Mouse (Mus musculus): ENCODE results near the gene Klk1b11. TPM values are rescaled to one million over a fixed set of nuclear protein-coding genes. Genes with fewer than 3 reads are reported as not detected.
"Not testable (repeated sequence)": the region's sequence is repeated elsewhere in the genome, so short reads cannot be mapped to it uniquely, and the experiment has no call there.

Klk1b11 gene
- not detected in 2 replicates for polyA plus RNA-seq (2012; rRNA removed)

DNA sequence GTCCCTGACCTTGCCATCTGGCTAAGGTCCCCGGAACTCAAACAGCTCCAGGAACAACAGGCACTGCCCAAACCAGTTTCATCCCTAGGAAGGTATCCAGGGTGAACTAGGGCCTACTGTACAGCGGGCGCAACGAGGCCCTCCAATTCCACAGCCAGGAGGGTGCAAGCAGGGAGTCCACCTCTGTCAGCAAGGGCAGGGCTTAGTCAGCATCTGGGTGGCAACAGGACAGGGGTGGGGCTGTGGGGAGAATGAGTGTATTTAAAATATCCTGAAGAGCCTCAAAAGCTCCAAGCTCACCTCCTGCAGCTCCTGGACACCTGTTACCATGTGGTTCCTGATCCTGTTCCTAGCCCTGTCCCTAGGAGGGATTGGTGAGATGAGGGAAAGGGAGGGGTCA lies at the start of gene Klk1b11:
Klk1b11 (plus strand) TSS at position 301 of the 400 bp plus-strand sequence.
- DNase-seq (ENCODE audit: low read depth) = not testable (repeated sequence)

DNA sequence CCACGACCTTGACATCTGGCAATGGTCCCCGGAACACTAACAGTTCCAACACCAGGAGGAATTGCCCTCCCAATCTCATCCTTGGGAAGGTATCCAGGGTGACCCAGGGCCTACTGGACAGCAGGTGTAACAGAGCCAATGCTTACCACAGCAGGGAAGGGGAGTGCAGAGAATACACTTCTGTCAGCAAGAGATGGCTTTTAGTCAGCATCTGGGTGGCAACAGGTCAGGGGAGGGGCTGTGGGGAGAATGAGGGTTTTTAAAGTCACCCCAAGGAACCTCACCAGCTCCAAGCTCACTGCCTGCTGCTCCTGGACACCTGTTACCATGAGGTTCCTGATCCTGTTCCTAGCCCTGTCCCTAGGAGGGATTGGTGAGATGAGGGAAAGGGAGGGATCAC lies 45.3 kb upstream of the Klk1b11 start, which contains the start of gene Klk1b8:
Klk1b8 (plus strand) TSS at position 301 of the 400 bp plus-strand sequence.
- TF ChIP-seq CTCF (IDR thresholded peaks at IDR 0.05; ENCODE audit: borderline replicate concordance, extremely low read depth, insufficient read depth, insufficient read length) (no peak), POLR2A (IDR thresholded peaks at IDR 0.05; ENCODE audit: borderline replicate concordance, extremely low read depth, insufficient read depth, insufficient read length, poor library complexity, severe bottlenecking) (no peak)
- no peak for DNase-seq (ENCODE audit: low read depth)

DNA sequence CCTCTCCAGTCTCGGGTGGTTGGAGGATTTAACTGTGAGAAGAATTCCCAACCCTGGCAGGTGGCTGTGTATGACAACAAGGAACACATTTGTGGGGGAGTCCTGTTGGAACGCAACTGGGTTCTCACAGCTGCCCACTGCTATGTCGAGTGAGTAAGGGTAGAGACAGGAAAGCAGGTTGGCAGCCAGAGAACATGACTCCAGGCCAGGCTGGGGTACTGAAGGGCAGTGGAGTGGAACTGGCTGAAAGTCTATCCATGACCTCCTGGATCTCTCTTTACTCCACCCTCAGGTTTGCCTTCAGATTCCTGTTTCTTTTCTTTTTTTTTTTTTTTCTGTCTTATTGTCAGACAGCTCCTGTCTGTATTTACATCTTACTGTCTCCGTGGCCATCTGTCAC lies 43.0 kb upstream of the Klk1b11 start:
- no peak for DNase-seq (ENCODE audit: low read depth)
- TF ChIP-seq CTCF (IDR thresholded peaks at IDR 0.05; ENCODE audit: borderline replicate concordance, extremely low read depth, insufficient read depth, insufficient read length) = no peak

DNA sequence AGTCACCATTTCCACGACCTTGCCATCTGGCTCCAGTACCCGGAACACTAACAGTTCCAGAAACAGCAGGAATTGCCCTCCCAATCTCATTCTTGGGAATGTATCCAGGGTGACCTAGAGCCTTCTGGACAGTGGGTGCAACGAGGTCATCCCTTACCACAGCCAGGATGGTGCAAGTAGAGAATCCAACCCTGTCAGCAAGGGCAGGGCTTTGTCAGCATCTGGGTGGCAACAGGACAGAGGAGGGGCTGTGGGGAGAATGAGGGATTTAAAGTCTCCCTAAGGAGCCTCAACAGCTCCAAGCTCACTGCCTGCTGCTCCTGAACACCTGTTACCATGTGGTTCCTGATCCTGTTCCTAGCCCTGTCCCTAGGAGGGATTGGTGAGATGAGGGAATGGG lies 29.2 kb upstream of the Klk1b11 start, which contains the start of gene Klk1b1:
Klk1b1 (plus strand) TSS at position 301 of the 400 bp plus-strand sequence.
- TF ChIP-seq POLR2A (IDR thresholded peaks at IDR 0.05; ENCODE audit: borderline replicate concordance, extremely low read depth, insufficient read depth, insufficient read length, poor library complexity, severe bottlenecking) (no peak), CTCF (IDR thresholded peaks at IDR 0.05; ENCODE audit: borderline replicate concordance, extremely low read depth, insufficient read depth, insufficient read length) (no peak)
- no peak for DNase-seq (ENCODE audit: low read depth)

DNA sequence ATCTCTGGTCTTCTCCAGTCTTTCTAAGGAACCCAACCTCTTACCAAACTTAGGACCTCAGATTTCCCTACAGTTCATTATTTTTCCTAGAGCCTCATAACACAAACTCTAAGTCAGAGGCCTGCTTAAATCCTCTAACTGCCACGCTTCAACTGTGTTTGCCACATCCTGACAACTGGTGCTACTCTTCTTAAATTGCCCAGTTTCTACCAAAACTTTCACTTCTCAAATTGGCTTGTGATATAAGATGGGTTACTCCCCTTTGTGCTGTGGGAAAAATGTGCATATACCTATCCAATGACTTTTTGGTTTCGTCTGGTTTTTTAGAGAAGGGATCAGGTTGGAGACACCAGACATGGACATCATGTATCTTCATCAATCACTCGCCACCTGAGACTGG lies 28.6 kb upstream of the Klk1b11 start:
- TF ChIP-seq CTCF (IDR thresholded peaks at IDR 0.05; ENCODE audit: borderline replicate concordance, extremely low read depth, insufficient read depth, insufficient read length) = no peak
- TF ChIP-seq POLR2A (IDR thresholded peaks at IDR 0.05; ENCODE audit: borderline replicate concordance, extremely low read depth, insufficient read depth, insufficient read length, poor library complexity, severe bottlenecking) = no peak
- no peak for DNase-seq (ENCODE audit: low read depth)

DNA sequence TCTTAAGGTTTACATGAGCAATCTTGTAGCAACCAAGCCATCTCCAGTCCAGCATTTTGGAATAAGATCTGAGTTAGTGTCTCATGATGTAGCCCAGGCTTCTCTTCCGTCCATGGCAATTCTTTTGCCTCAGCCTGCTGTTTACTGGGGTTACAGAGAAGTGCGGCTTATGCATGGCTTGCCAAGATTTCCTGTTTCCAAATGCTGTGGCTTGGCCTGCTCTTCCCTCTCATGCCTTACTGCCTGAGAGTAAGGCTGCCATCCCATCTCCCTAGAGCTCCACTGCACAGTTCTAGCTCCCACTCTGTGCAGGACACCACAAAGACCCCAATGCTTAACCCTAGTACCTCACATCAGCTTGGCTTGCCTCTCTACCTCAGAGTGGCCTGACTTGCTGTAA lies 28.1 kb upstream of the Klk1b11 start:
- TF ChIP-seq POLR2A (IDR thresholded peaks at IDR 0.05; ENCODE audit: borderline replicate concordance, extremely low read depth, insufficient read depth, insufficient read length, poor library complexity, severe bottlenecking) (no peak), CTCF (IDR thresholded peaks at IDR 0.05; ENCODE audit: borderline replicate concordance, extremely low read depth, insufficient read depth, insufficient read length) (no peak)
- no peak for DNase-seq (ENCODE audit: low read depth)

DNA sequence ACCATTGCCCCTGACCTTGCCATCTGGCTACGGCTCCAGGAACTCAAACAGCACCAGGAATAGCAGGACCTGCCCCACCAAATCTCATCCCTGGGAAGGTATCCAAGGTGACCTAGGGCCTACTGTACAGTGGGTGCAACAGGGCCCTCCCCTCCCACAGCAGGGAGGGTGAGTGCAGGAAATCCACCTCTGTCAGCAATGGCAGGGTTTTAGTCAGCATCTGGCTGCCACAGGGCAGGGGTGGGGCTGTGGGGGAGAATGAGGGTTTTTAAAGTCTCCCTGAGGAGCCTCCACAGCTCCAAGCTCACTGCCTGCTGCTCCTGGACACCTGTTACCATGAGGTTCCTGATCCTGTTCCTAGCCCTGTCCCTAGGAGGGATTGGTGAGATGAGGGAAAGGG lies 19.9 kb upstream of the Klk1b11 start, which contains the start of gene Klk1b9:
Klk1b9 (plus strand) TSS at position 301 of the 400 bp plus-strand sequence.
- DNase-seq (ENCODE audit: low read depth) = not testable (repeated sequence)

DNA sequence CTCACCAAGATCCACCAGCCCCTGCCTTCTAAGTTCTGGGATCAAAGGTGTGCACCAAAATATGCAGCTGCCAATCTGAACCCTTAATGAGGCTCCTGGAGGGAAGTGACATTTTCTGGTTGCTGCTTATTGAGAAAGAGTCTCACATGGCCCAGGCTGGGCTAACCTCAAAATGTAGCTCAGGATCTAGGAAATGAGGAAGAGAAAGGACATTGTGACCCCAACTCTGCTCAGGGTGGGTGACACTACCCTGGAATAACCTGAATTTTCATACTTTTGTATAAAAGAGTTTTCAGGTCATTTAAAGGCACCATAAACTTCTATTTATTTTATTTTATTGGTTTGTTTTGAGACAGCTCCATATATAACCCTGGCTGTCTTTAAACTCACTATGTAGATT lies 10.0 kb upstream of the Klk1b11 start:
- DNase-seq (ENCODE audit: low read depth) = no peak
- no peak for TF ChIP-seq CTCF (IDR thresholded peaks at IDR 0.05; ENCODE audit: borderline replicate concordance, extremely low read depth, insufficient read depth, insufficient read length)
- no peak for TF ChIP-seq POLR2A (IDR thresholded peaks at IDR 0.05; ENCODE audit: borderline replicate concordance, extremely low read depth, insufficient read depth, insufficient read length, poor library complexity, severe bottlenecking)

DNA sequence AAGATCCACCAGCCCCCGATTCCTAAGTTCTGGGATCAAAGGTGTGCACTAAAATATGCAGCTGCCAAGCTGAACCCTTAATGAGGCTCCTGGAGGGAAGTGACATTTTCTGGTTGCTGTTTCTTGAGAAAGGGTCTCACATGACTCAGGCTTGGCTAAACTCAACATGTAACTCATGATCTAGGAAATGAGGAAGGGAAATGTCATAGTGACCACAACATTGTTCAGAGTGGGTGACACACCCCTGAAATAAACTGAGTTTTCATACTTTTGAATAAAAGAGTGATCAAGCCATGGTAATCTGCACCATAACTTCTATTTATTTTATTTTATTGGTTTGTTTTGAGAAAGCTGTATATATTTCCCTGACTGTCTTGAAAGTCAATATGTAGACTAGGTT lies 856 bp upstream of the Klk1b11 start:
- DNase-seq (ENCODE audit: low read depth) = not testable (repeated sequence)

DNA sequence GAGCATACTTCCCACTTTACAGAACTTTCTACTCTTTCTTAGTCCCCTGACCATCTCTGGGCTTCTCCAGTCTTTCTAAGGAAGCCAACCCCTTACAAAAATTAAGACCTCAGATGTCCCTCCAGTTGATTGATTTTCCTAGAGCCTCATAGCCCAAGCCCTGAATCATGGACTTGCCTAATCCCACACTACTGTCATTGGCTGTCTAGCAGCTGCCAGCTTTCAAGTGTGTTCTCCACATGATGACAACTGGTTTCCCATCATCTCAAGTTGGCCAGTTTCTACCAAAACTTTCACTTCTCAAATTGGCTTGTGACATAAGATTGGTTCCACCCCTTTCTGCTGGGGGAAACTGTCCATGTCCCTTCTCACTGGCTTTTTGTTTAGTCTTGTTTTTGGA lies 9.2 kb downstream of the Klk1b11 start:
- TF ChIP-seq CTCF (IDR thresholded peaks at IDR 0.05; ENCODE audit: borderline replicate concordance, extremely low read depth, insufficient read depth, insufficient read length) (no peak), POLR2A (IDR thresholded peaks at IDR 0.05; ENCODE audit: borderline replicate concordance, extremely low read depth, insufficient read depth, insufficient read length, poor library complexity, severe bottlenecking) (no peak)
- DNase-seq (ENCODE audit: low read depth) = no peak

DNA sequence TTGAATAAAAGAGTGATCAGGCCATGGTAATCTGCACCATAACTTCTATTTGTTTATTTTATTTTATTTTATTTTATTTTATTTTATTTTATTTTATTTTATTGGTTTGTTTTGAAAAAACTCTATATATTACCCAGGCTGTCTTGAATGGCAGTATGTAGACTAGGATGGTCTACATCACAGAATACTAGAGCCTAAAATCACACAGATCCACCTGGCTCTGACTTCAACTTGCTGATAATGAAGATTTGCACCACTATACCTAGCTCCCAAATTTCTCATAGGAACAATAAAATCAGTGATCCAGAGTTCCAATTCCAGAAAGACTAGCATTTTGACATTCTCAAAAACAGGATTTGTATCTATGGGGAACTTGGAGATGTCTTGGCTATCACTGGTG lies 16.2 kb downstream of the Klk1b11 start, which contains the start of gene Klk1b26:
Klk1b26 (plus strand) TSS at position 301 of the 400 bp plus-strand sequence.
- not testable (repeated sequence) for DNase-seq (ENCODE audit: low read depth)

DNA sequence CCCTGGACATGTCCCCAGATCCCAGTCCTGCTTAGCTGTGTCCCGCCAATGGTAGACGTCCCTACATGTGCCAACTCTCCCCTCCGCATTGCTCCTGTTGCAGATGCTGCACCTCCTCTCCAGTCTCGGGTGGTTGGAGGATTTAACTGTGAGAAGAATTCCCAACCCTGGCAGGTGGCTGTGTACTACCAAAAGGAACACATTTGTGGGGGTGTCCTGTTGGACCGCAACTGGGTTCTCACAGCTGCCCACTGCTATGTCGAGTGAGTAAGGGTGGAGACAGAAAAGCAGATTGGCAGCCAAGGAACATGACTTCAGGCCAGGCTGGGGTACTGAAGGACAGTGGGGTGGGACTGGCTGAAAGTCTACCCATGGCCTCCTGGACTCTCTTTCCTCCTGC lies 19.0 kb downstream of the Klk1b11 start:
- DNase-seq (ENCODE audit: low read depth) = not testable (repeated sequence)

DNA sequence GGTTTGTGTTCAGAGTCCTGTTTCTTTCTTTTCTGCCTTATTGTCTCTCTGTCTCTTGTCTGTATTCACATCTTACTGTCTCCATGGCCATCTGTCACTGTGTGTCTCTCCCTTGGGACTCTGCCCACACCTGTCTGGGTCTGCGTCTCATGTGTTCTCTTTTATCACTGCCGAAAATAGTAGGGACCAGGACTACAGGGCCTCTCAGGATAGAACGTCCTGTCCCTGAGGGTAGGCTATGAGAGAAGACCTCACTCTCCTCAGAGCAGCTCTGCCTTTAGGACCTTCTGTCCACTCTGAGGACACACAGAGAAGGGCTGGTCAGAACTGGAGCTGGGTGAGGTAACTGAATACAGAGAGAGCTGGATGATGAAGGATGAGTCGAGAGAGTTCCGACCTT lies 19.4 kb downstream of the Klk1b11 start:
- DNase-seq (ENCODE audit: low read depth) = no peak
- no peak for TF ChIP-seq POLR2A (IDR thresholded peaks at IDR 0.05; ENCODE audit: borderline replicate concordance, extremely low read depth, insufficient read depth, insufficient read length, poor library complexity, severe bottlenecking)
- TF ChIP-seq CTCF (IDR thresholded peaks at IDR 0.05; ENCODE audit: borderline replicate concordance, extremely low read depth, insufficient read depth, insufficient read length) = no peak

Other genes with a start within 250 kb of the Klk1b11 start
- gene Klk12, start 227.0 kb upstream of the Klk1b11 start, polyA plus RNA-seq (2012; rRNA removed) = not detected in 2 replicates
- 0.35 TPM in 1 of 2 replicates, not detected in the other for gene Klk11, start 221.3 kb upstream of the Klk1b11 start, polyA plus RNA-seq (2012; rRNA removed)
- gene Klk10, start 214.8 kb upstream of the Klk1b11 start, polyA plus RNA-seq (2012; rRNA removed) = 0.21 and 0.49 TPM in 2 replicates
- not detected in 2 replicates for gene Klk9, start 204.0 kb upstream of the Klk1b11 start, polyA plus RNA-seq (2012; rRNA removed)
- gene Klk8, start 198.3 kb upstream of the Klk1b11 start, polyA plus RNA-seq (2012; rRNA removed) = 3.2 and 4.8 TPM in 2 replicates
- 0.05 and 0.08 TPM in 2 replicates for gene Klk7, start 184.6 kb upstream of the Klk1b11 start, polyA plus RNA-seq (2012; rRNA removed)
- gene Klk6, start 171.4 kb upstream of the Klk1b11 start, polyA plus RNA-seq (2012; rRNA removed) = not detected in 2 replicates
- not detected in 2 replicates for gene Klk5, start 153.9 kb upstream of the Klk1b11 start, polyA plus RNA-seq (2012; rRNA removed)
- 0.39 and 0.93 TPM in 2 replicates for gene Klk4, start 114.7 kb upstream of the Klk1b11 start, polyA plus RNA-seq (2012; rRNA removed)
- gene Klk15, start 62.1 kb upstream of the Klk1b11 start, polyA plus RNA-seq (2012; rRNA removed) = not detected in 2 replicates
- not detected in 2 replicates for gene Klk1b8, start 45.2 kb upstream of the Klk1b11 start, polyA plus RNA-seq (2012; rRNA removed)
- gene Klk1b1, start 29.1 kb upstream of the Klk1b11 start, polyA plus RNA-seq (2012; rRNA removed) = not detected in 2 replicates
- not detected in 2 replicates for gene Klk1b9, start 19.8 kb upstream of the Klk1b11 start, polyA plus RNA-seq (2012; rRNA removed)
- not detected in 2 replicates for gene Klk1b26, start 16.3 kb downstream of the Klk1b11 start, polyA plus RNA-seq (2012; rRNA removed)
- gene Klk1b27, start 56.4 kb downstream of the Klk1b11 start, polyA plus RNA-seq (2012; rRNA removed) = 0.10 TPM in 2 replicates
- not detected in 2 replicates for gene Klk1b21, start 106.5 kb downstream of the Klk1b11 start, polyA plus RNA-seq (2012; rRNA removed)
- gene Klk1b22, start 116.8 kb downstream of the Klk1b11 start, polyA plus RNA-seq (2012; rRNA removed) = not detected in 2 replicates
- not detected in 2 replicates for gene Klk1b16, start 140.9 kb downstream of the Klk1b11 start, polyA plus RNA-seq (2012; rRNA removed)
- gene Klk1b24, start 192.4 kb downstream of the Klk1b11 start, polyA plus RNA-seq (2012; rRNA removed) = 0.19 TPM in 1 of 2 replicates, not detected in the other
- gene Klk1b3, start 202.3 kb downstream of the Klk1b11 start, polyA plus RNA-seq (2012; rRNA removed) = not detected in 2 replicates
- gene Klk1b4, start 211.6 kb downstream of the Klk1b11 start, polyA plus RNA-seq (2012; rRNA removed) = not detected in 2 replicates
- not detected in 2 replicates for gene Klk1b5, start 220.1 kb downstream of the Klk1b11 start, polyA plus RNA-seq (2012; rRNA removed)
- gene Klk1, start 229.5 kb downstream of the Klk1b11 start, polyA plus RNA-seq (2012; rRNA removed) = 0.16 TPM in 1 of 2 replicates, not detected in the other
- not detected in 2 replicates for gene Gm36864, start 240.3 kb downstream of the Klk1b11 start, polyA plus RNA-seq (2012; rRNA removed)